Mouse (Mus musculus) kidney, postnatal 0 days (tissue): ENCODE measurements around the gene Rpl36-ps4. TPM values are rescaled to one million over a fixed set of nuclear protein-coding genes. Genes with fewer than 3 reads are reported as not detected.
A peak's percentile ranks its signal among the peaks of the same experiment; 100 is the strongest.

Experiments
- ATAC-seq: fragments of 200-750 bp; cut with Nextera tagmentation; replicated peaks from 2 replicates; pipeline ENCODE4 v1.8.0; 2017; ENCODE audit warnings: low read depth, moderate number of reproducible peaks, moderate TSS enrichment, moderate library complexity; ENCODE audit not compliant: low FRiP score
- DNase-seq: peaks from one replicate; pipeline ENCODE4 v3.0.0-alpha.2; 2016; ENCODE audit warnings: low spot score
- H3K27ac ChIP-seq: fragments of 300-500 bp; sonication (generic); 2 replicates; pipeline ENCODE4 v1.5.1; 2014; ENCODE audit warnings: mild to moderate bottlenecking
- H3K27me3 ChIP-seq: fragments of 300-500 bp; sonication (generic); 2 replicates; pipeline ENCODE4 v1.6.1; 2014; ENCODE audit warnings: low read length, mixed read lengths; ENCODE audit not compliant: insufficient read depth
- H3K36me3 ChIP-seq: fragments of 300-500 bp; sonication (generic); 2 replicates; pipeline ENCODE4 v1.6.1; 2014; ENCODE audit warnings: low read length, mixed read lengths; ENCODE audit not compliant: insufficient read depth
- H3K4me1 ChIP-seq: fragments of 300-500 bp; sonication (generic); replicated peaks from 2 replicates; pipeline ENCODE4 v1.6.1; 2014; ENCODE audit warnings: antibody characterized with exemption, low read length, mixed read lengths; ENCODE audit not compliant: insufficient read depth
- H3K4me2 ChIP-seq: fragments of 300-500 bp; sonication (generic); 2 replicates; pipeline ENCODE4 v1.6.1; 2014; ENCODE audit warnings: mild to moderate bottlenecking, low read length, moderate library complexity, mixed read lengths
- H3K4me3 ChIP-seq: fragments of 300-500 bp; sonication (generic); replicated peaks from 2 replicates; pipeline ENCODE4 v1.5.1; 2014; ENCODE audit warnings: low read depth, low read length
- H3K9ac ChIP-seq: fragments of 300-500 bp; sonication (generic); 2 replicates; pipeline ENCODE4 v1.6.1; 2014; ENCODE audit warnings: low read depth, low read length
- H3K9me3 ChIP-seq: fragments of 300-500 bp; sonication (generic); replicated peaks from 2 replicates; pipeline ENCODE4 v1.6.1; 2016; ENCODE audit warnings: low read length, inconsistent platforms, mixed read lengths
- CTCF ChIP-seq: IDR thresholded peaks from 2 replicates; pipeline ENCODE4 v1.5.1; 2016; ENCODE audit warnings: antibody characterized with exemption, low read depth, mild to moderate bottlenecking, moderate library complexity
- WGBS: fragments of 180-500 bp; shearing (Covaris S2); extraction: QIAGEN DNeasy Blood & Tissue Kit; methylation state at CpG from one replicate; pipeline ENCODE4 v1.1.7; 2014; 5-methylcytosine and 5-hydroxymethylcytosine counted together
- polyA plus RNA-seq: library from polyadenylated mRNA; unstranded; fragments of >200 nt; fragmentation: Nextera tagmentation; extraction: Ambion mirVana; gene quantifications from 2 replicates; pipeline ENCODE4 v1.2.1, GENCODE M21; 2015

Gene Rpl36-ps4
- polyA plus RNA-seq, 1 experiment from 2014 or later = not detected

GRCm38 (mm10) chr17:87876295-87877000, 44.3 kb upstream of the Rpl36-ps4 start:
- no peaks in the 10 kb centered on the region for H3K27me3 ChIP-seq
- no peaks in the 10 kb centered on the region for H3K36me3 ChIP-seq
- DNase-seq (no peak), ATAC-seq (0 out of 2 replicates have a peak, but pooled peaks have one; percentile 33)
- WGBS = 79% methylated on average over 11 of the region's 11 CpGs
- TF ChIP-seq CTCF = no peak
- H3K27ac ChIP-seq = no peak overlapping the region
- H3K4me1 ChIP-seq = no peaks in the 10 kb centered on the region
- no peak overlapping the region for H3K4me3 ChIP-seq
- no peak overlapping the region for H3K4me2 ChIP-seq
- no peak overlapping the region for H3K9ac ChIP-seq
- H3K9me3 ChIP-seq = no peaks in the 10 kb centered on the region

DNA sequence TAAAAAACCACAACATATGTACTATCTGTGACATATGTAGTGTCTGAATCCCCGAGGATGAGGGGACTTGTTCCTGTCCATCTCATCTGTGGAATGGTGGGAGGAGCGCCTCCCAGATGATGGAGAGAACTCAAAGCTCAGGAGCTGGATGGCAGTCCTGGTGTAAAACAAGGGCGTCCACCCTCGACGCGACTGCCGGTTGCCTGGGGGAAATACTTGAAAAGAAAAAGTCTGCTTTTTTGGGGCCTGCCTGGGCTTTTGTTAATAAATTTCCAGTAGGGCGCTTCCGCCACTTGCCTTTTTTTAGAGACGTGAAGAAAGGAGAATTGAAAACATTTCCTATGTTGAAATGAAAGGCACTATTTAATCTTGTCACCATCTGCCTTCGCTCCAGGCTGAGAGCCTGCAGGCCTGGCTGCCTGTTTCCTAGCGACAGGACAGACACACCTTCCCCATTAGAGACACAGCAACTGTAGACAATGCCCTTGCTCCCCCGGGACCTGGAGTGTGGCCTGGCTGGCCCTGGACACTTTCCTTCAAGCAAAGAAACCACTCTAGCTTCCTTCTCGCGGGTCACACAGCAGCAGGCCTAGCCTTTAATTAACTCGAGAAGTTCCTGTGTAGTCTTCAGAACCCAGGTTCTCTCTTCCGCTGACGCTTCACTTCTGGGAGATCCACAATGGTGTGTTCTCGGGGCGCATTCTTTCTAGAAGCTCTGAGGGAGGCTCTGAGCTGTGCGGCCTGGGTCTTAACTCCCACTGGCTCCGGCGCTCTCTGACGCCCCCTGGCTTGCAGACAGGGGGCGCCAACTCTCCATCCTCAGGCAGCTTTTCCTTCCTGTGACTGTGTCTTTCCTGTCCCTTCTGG, 43.3 kb upstream of the Rpl36-ps4 start:
- WGBS = 31% methylated on average over 25 of the region's 25 CpGs

DNA sequence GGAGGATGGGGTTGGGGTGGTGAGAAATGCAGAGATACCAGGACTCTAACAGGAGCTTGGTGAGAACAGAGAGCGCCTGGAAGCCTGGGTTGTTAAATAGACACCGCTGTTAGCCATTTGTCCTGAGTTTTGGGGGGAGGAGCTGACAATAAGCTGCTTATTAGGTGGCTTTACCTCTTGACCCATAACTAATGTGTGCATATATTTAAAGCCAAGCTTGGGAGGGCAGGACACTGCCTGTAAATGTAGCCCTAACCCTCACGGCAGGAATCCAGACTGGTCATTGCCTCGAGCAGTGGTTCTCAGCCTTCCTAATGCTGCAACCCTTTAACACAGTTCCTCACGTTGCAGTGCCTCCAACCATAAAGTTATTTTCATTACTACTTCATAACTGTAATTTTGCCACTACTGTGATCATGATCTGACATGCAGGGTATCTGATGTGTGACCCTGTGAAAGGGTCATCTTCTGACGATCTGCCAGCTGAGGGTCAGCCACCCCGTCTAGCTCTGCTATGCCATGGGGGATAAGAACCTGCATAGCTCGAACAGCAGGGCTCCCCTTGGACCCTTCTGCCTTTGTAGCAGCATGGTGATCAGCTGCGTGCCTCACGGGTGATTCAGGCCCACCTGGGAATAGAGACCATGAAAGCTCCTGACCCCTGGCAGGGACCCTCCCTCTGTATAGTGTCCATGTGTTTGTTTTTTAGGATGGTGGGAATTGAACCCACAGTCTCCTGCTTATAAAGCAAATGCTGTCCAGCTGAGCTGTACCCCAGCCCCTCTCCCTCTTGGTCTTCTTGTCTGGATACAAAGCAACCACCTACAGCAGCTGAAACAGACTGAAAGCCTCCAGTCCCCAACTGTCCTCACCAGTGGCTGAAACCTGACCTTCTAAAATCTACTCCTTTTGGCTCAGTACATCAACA, 42.0 kb upstream of the Rpl36-ps4 start:
- DNase-seq (no peak), ATAC-seq (no peak)
- WGBS = 62% methylated on average over 10 of the region's 10 CpGs
- Histone ChIP-seq H3K27me3 (no peaks in the 10 kb centered on the region), H3K27ac (no peak overlapping the region), H3K4me3 (no peak overlapping the region), H3K9ac (no peak overlapping the region), H3K4me2 (no peak overlapping the region), H3K36me3 (no peaks in the 10 kb centered on the region), H3K4me1 (no peaks in the 10 kb centered on the region), H3K9me3 (no peaks in the 10 kb centered on the region)
- no peak for TF ChIP-seq CTCF

More for the DNA sequence above, 43.3 kb upstream of the Rpl36-ps4 start:
- TF ChIP-seq CTCF = peak; percentile 67
- Histone ChIP-seq H3K4me2 (no peak overlapping the region), H3K27ac (no peak overlapping the region), H3K9me3 (no peaks in the 10 kb centered on the region), H3K27me3 (no peaks in the 10 kb centered on the region), H3K36me3 (no peaks in the 10 kb centered on the region), H3K4me1 (no peaks in the 10 kb centered on the region), H3K9ac (no peak overlapping the region), H3K4me3 (no peak overlapping the region)
- no peak for ATAC-seq
- DNase-seq = peak; percentile 68

GRCm38 (mm10) chr17:87879484-87880225, 41.1 kb upstream of the Rpl36-ps4 start:
- DNase-seq = peak; percentile 34

DNA sequence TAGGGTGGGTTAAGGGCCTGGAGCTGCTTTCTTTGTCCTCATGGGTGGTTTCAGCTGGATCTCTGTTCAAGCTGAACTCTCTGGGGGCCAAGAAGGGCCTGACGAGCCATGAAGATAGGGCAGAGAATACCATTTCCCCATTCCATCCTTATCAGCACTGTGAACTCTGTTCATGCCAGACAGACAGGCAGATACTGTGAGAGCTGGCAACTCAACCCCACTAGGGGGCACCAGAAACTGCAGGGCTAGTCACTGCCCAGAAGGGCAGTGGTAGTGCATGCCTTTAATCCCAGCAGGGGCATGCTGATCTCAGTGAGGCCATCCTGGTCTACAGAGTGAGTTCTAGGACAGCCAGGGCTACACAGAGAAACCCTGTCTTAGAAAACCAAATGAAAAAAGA, 38.2 kb upstream of the Rpl36-ps4 start:
- H3K4me1 ChIP-seq = no peaks in the 10 kb centered on the region
- no peaks in the 10 kb centered on the region for H3K27me3 ChIP-seq
- no peaks in the 10 kb centered on the region for H3K9me3 ChIP-seq
- DNase-seq (peak; percentile 46), ATAC-seq (peak; percentile 80; the same call in 1 of the 2 replicates)
- peak; percentile 68 for TF ChIP-seq CTCF
- WGBS = 52% methylated on average over 1 of the region's 1 CpGs
- H3K27ac ChIP-seq = no peak overlapping the region
- H3K4me3 ChIP-seq = no peak overlapping the region
- H3K9ac ChIP-seq = no peak overlapping the region
- H3K4me2 ChIP-seq = no peak overlapping the region
- H3K36me3 ChIP-seq = no peaks in the 10 kb centered on the region

More at GRCm38 (mm10) chr17:87879484-87880225, 41.1 kb upstream of the Rpl36-ps4 start:
- Histone ChIP-seq H3K9ac (no peak overlapping the region), H3K27ac (no peak overlapping the region), H3K4me3 (no peak overlapping the region), H3K27me3 (no peaks in the 10 kb centered on the region), H3K4me2 (no peak overlapping the region), H3K9me3 (no peaks in the 10 kb centered on the region), H3K36me3 (no peaks in the 10 kb centered on the region), H3K4me1 (no peaks in the 10 kb centered on the region)
- no peak for TF ChIP-seq CTCF
- no peak; the same call in 1 of the 2 replicates for ATAC-seq
- WGBS = 51% methylated on average over 9 of the region's 9 CpGs
